Mouse (Mus musculus): ENCODE measurements around the gene Tmem25. TPM values are rescaled to one million over a fixed set of nuclear protein-coding genes. Genes with fewer than 3 reads are reported as not detected.
"Not testable (repeated sequence)": the region's sequence is repeated elsewhere in the genome, so short reads cannot be mapped to it uniquely, and the experiment has no call there.

Gene Tmem25
- polyA plus RNA-seq, 2 experiments: 2.5 to 7.2 TPM

GRCm38 (mm10) chr9:44772750-44773651, 26.1 kb downstream of the Tmem25 start:
- TF ChIP-seq POLR2A (IDR thresholded peaks at IDR 0.05; ENCODE audit: borderline replicate concordance, extremely low read depth, insufficient read depth, insufficient read length): no peak
- H3K4me3 ChIP-seq (replicated peaks; ENCODE audit: low read length): peak overlapping the region; percentile 83
- H3K9me3 ChIP-seq (ENCODE audit: control insufficient read depth, low read length): no peaks in the 10 kb centered on the region
- peak overlapping the region; percentile 81 for H3K4me2 ChIP-seq (replicated peaks; ENCODE audit: low read depth, low read length, severe bottlenecking)
- WGBS: under 1% methylated on average over 41 of the region's 41 CpGs
- H3K9ac ChIP-seq (ENCODE audit: low read depth, low read length, severe bottlenecking): peak overlapping the region; percentile 93
- ATAC-seq (ENCODE audit: low FRiP score, low read depth) (peak; percentile 98), DNase-seq (ENCODE audit: low spot score) (peak; percentile 98)
- H3K4me1 ChIP-seq (ENCODE audit: control insufficient read depth, insufficient read depth, low read length): no peaks in the 10 kb centered on the region
- H3K27me3 ChIP-seq (ENCODE audit: control insufficient read depth, insufficient read depth, low read length): no peaks in the 10 kb centered on the region
- H3K36me3 ChIP-seq (ENCODE audit: control insufficient read depth, insufficient read depth, low read length): peaks cover 23% of the 10 kb centered on the region
- peak overlapping the region; percentile 90 for H3K27ac ChIP-seq (replicated peaks; ENCODE audit: low read depth, low read length)

- peaks cover 23% of the 10 kb centered on the region for H3K36me3 ChIP-seq (ENCODE audit: control insufficient read depth, insufficient read depth, low read length)
- no peaks in the 10 kb centered on the region for H3K4me1 ChIP-seq (ENCODE audit: control insufficient read depth, insufficient read depth, low read length)
- H3K9me3 ChIP-seq (ENCODE audit: control insufficient read depth, low read length): no peaks in the 10 kb centered on the region
- DNase-seq (ENCODE audit: low spot score) (no peak), ATAC-seq (ENCODE audit: low FRiP score, low read depth) (no peak)
- H3K27ac ChIP-seq (replicated peaks; ENCODE audit: low read depth, low read length): no peak overlapping the region
- H3K4me3 ChIP-seq (replicated peaks; ENCODE audit: low read length): no peak overlapping the region
- H3K4me2 ChIP-seq (replicated peaks; ENCODE audit: low read depth, low read length, severe bottlenecking): no peak overlapping the region
- WGBS: 29% methylated on average over 5 of the region's 5 CpGs
- H3K27me3 ChIP-seq (ENCODE audit: control insufficient read depth, insufficient read depth, low read length): no peaks in the 10 kb centered on the region
- no peak for TF ChIP-seq POLR2A (IDR thresholded peaks at IDR 0.05; ENCODE audit: borderline replicate concordance, extremely low read depth, insufficient read depth, insufficient read length)
- H3K9ac ChIP-seq (ENCODE audit: low read depth, low read length, severe bottlenecking): no peak overlapping the region
Observed at GRCm38 (mm10) chr9:44772392-44772749, 26.7 kb downstream of the Tmem25 start.

GRCm38 (mm10) chr9:44771376-44771775, 27.7 kb downstream of the Tmem25 start:
- Histone ChIP-seq H3K27ac (replicated peaks; ENCODE audit: low read depth, low read length) (no peak overlapping the region), H3K9ac (ENCODE audit: low read depth, low read length, severe bottlenecking) (no peak overlapping the region), H3K9me3 (ENCODE audit: control insufficient read depth, low read length) (no peaks in the 10 kb centered on the region), H3K36me3 (ENCODE audit: control insufficient read depth, insufficient read depth, low read length) (peaks cover 13% of the 10 kb centered on the region), H3K4me3 (replicated peaks; ENCODE audit: low read length) (no peak overlapping the region), H3K4me2 (replicated peaks; ENCODE audit: low read depth, low read length, severe bottlenecking) (no peak overlapping the region), H3K27me3 (ENCODE audit: control insufficient read depth, insufficient read depth, low read length) (no peaks in the 10 kb centered on the region), H3K4me1 (ENCODE audit: control insufficient read depth, insufficient read depth, low read length) (peaks cover 1% of the 10 kb centered on the region)
- no peak for ATAC-seq (ENCODE audit: low FRiP score, low read depth)
- 89% methylated on average over 5 of the region's 5 CpGs for WGBS
- no peak for DNase-seq (ENCODE audit: low spot score)
- no peak for TF ChIP-seq POLR2A (IDR thresholded peaks at IDR 0.05; ENCODE audit: borderline replicate concordance, extremely low read depth, insufficient read depth, insufficient read length)

GRCm38 (mm10) chr9:44768029-44768394, 31.1 kb downstream of the Tmem25 start:
- H3K4me2 ChIP-seq (replicated peaks; ENCODE audit: low read depth, low read length, severe bottlenecking): peak overlapping the region; percentile 79; the same call in 1 of the 2 replicates
- H3K27ac ChIP-seq (replicated peaks; ENCODE audit: low read depth, low read length): not testable (repeated sequence)
- 39% methylated on average over 7 of the region's 9 CpGs for WGBS

GRCm38 (mm10) chr9:44767101-44768028, 31.7 kb downstream of the Tmem25 start, which contains the start of the genes Arcn1 and Ift46:
Arcn1 (minus strand) TSS chr9:44767845.
Ift46 (plus strand) TSS chr9:44767908.
- Histone ChIP-seq H3K4me1 (ENCODE audit: control insufficient read depth, insufficient read depth, low read length) (peaks cover 11% of the 10 kb centered on the region), H3K36me3 (ENCODE audit: control insufficient read depth, insufficient read depth, low read length) (0 out of 2 replicates have a peak, but pooled peaks cover 3% of the 10 kb centered on the region), H3K4me3 (replicated peaks; ENCODE audit: low read length) (peak within 1 kb of the TSS; percentile 96), H3K4me2 (replicated peaks; ENCODE audit: low read depth, low read length, severe bottlenecking) (peak within 1 kb of the TSS; percentile 79), H3K27ac (replicated peaks; ENCODE audit: low read depth, low read length) (peak within 1 kb of the TSS; percentile 98), H3K9ac (ENCODE audit: low read depth, low read length, severe bottlenecking) (peak within 1 kb of the TSS; percentile 99), H3K9me3 (ENCODE audit: control insufficient read depth, low read length) (no peaks in the 10 kb centered on the region), H3K27me3 (ENCODE audit: control insufficient read depth, insufficient read depth, low read length) (no peaks in the 10 kb centered on the region)
- DNase-seq (ENCODE audit: low spot score) (peak; percentile 87), ATAC-seq (ENCODE audit: low FRiP score, low read depth) (peak; percentile 92)
- peak; percentile 81; the same call in 1 of the 2 replicates for TF ChIP-seq POLR2A (IDR thresholded peaks at IDR 0.05; ENCODE audit: borderline replicate concordance, extremely low read depth, insufficient read depth, insufficient read length)
- WGBS: 1% methylated on average over 64 of the region's 82 CpGs

More at GRCm38 (mm10) chr9:44768029-44768394, 31.1 kb downstream of the Tmem25 start:
- peaks cover 11% of the 10 kb centered on the region for H3K4me1 ChIP-seq (ENCODE audit: control insufficient read depth, insufficient read depth, low read length)
- not testable (repeated sequence) for H3K9me3 ChIP-seq (ENCODE audit: control insufficient read depth, low read length); DNase-seq (ENCODE audit: low spot score); H3K9ac ChIP-seq (ENCODE audit: low read depth, low read length, severe bottlenecking); H3K36me3 ChIP-seq (ENCODE audit: control insufficient read depth, insufficient read depth, low read length); ATAC-seq (ENCODE audit: low FRiP score, low read depth); H3K27me3 ChIP-seq (ENCODE audit: control insufficient read depth, insufficient read depth, low read length)
- H3K4me3 ChIP-seq (replicated peaks; ENCODE audit: low read length): peak overlapping the region; percentile 96
